Mouse (Mus musculus): ENCODE measurements at regions not wholly inside any gene's neighbourhood (a gene's known extent, or its start where the extent isn't known, plus 50 kb on each side); places are given as distances from the start of the nearest gene placed in this dataset.

- Histone ChIP-seq H3K27ac (no peak overlapping the region), H3K4me3 (ENCODE audit: insufficient read depth in 1 of 2, low read depth in 2 of 2, low read length in 2 of 2) (no peak overlapping the region), H3K9ac (replicated peaks) (no peak overlapping the region), H3K36me3 (replicated peaks; ENCODE audit: control insufficient read depth, insufficient read depth, low read depth) (no peaks in the 10 kb centered on the region), H3K4me2 (ENCODE audit: low read depth) (no peak overlapping the region), H3K27me3 (ENCODE audit: control insufficient read depth, insufficient read depth, low read length) (no peaks in the 10 kb centered on the region), H3K9me3 (ENCODE audit: control insufficient read depth, low read length) (no peaks in the 10 kb centered on the region), H3K4me1 (replicated peaks; ENCODE audit: control insufficient read depth in 2 of 2, insufficient read depth in 2 of 2, low read length in 1 of 2) (no peaks in the 10 kb centered on the region)
- DNase-seq (ENCODE audit: low read depth in 3 of 3, low spot score in 3 of 3) (no peak), ATAC-seq (ENCODE audit: insufficient read depth) (no peak)
- TF ChIP-seq EP300 (IDR thresholded peaks at IDR 0.05; ENCODE audit: low read depth) = no peak
- TF ChIP-seq CTCF (IDR thresholded peaks at IDR 0.05; ENCODE audit: low read depth) = no peak
- 80% methylated on average over 1 of the region's 1 CpGs for WGBS (ENCODE audit: insufficient replicate concordance)
These were observed 120.0 kb downstream of the Fam124b start for GRCm38 (mm10) chr1:80098266-80098665.

- no peak overlapping the region for H3K27ac ChIP-seq
- DNase-seq (ENCODE audit: low read depth in 3 of 3, low spot score in 3 of 3) (no peak), ATAC-seq (ENCODE audit: insufficient read depth) (no peak)
- no peaks in the 10 kb centered on the region for H3K4me1 ChIP-seq (replicated peaks; ENCODE audit: control insufficient read depth in 2 of 2, insufficient read depth in 2 of 2, low read length in 1 of 2)
- 45% methylated on average over 2 of the region's 2 CpGs for WGBS (ENCODE audit: insufficient replicate concordance)
- no peak for TF ChIP-seq CTCF (IDR thresholded peaks at IDR 0.05; ENCODE audit: low read depth)
- TF ChIP-seq EP300 (IDR thresholded peaks at IDR 0.05; ENCODE audit: low read depth) = no peak
- no peaks in the 10 kb centered on the region for H3K27me3 ChIP-seq (ENCODE audit: control insufficient read depth, insufficient read depth, low read length)
- no peaks in the 10 kb centered on the region for H3K9me3 ChIP-seq (ENCODE audit: control insufficient read depth, low read length)
- H3K4me2 ChIP-seq (ENCODE audit: low read depth) = no peak overlapping the region
- H3K9ac ChIP-seq (replicated peaks) = no peak overlapping the region
- no peak overlapping the region for H3K4me3 ChIP-seq (ENCODE audit: insufficient read depth in 1 of 2, low read depth in 2 of 2, low read length in 2 of 2)
- no peaks in the 10 kb centered on the region for H3K36me3 ChIP-seq (replicated peaks; ENCODE audit: control insufficient read depth, insufficient read depth, low read depth)
These were observed 126.5 kb downstream of the Fam124b start for GRCm38 (mm10) chr1:80091800-80092199.

GRCm38 (mm10) chr1:80091350-80091749 lies 126.9 kb downstream of the Fam124b start:
- no peak for TF ChIP-seq EP300 (IDR thresholded peaks at IDR 0.05; ENCODE audit: low read depth)
- no peak for TF ChIP-seq CTCF (IDR thresholded peaks at IDR 0.05; ENCODE audit: low read depth)
- Histone ChIP-seq H3K36me3 (replicated peaks; ENCODE audit: control insufficient read depth, insufficient read depth, low read depth) (no peaks in the 10 kb centered on the region), H3K4me1 (replicated peaks; ENCODE audit: control insufficient read depth in 2 of 2, insufficient read depth in 2 of 2, low read length in 1 of 2) (no peaks in the 10 kb centered on the region), H3K9me3 (ENCODE audit: control insufficient read depth, low read length) (no peaks in the 10 kb centered on the region), H3K4me2 (ENCODE audit: low read depth) (no peak overlapping the region), H3K27me3 (ENCODE audit: control insufficient read depth, insufficient read depth, low read length) (no peaks in the 10 kb centered on the region), H3K4me3 (ENCODE audit: insufficient read depth in 1 of 2, low read depth in 2 of 2, low read length in 2 of 2) (no peak overlapping the region), H3K27ac (no peak overlapping the region), H3K9ac (replicated peaks) (no peak overlapping the region)
- 38% methylated on average over 8 of the region's 8 CpGs for WGBS (ENCODE audit: insufficient replicate concordance)
- no peak for ATAC-seq (ENCODE audit: insufficient read depth)
- no peak for DNase-seq (ENCODE audit: low read depth in 3 of 3, low spot score in 3 of 3)

- ATAC-seq (ENCODE audit: insufficient read depth) (no peak), DNase-seq (ENCODE audit: low read depth in 3 of 3, low spot score in 3 of 3) (no peak)
- Histone ChIP-seq H3K9ac (replicated peaks) (no peak overlapping the region), H3K36me3 (replicated peaks; ENCODE audit: control insufficient read depth, insufficient read depth, low read depth) (no peaks in the 10 kb centered on the region), H3K9me3 (ENCODE audit: control insufficient read depth, low read length) (no peaks in the 10 kb centered on the region), H3K4me2 (ENCODE audit: low read depth) (no peak overlapping the region), H3K4me3 (ENCODE audit: insufficient read depth in 1 of 2, low read depth in 2 of 2, low read length in 2 of 2) (no peak overlapping the region), H3K27ac (no peak overlapping the region), H3K4me1 (replicated peaks; ENCODE audit: control insufficient read depth in 2 of 2, insufficient read depth in 2 of 2, low read length in 1 of 2) (no peaks in the 10 kb centered on the region), H3K27me3 (ENCODE audit: control insufficient read depth, insufficient read depth, low read length) (no peaks in the 10 kb centered on the region)
- 66% methylated on average over 5 of the region's 5 CpGs for WGBS (ENCODE audit: insufficient replicate concordance)
- TF ChIP-seq CTCF (IDR thresholded peaks at IDR 0.05; ENCODE audit: low read depth) = no peak
- TF ChIP-seq EP300 (IDR thresholded peaks at IDR 0.05; ENCODE audit: low read depth) = no peak
These were observed 129.6 kb downstream of the Fam124b start for GRCm38 (mm10) chr1:80088651-80089050.

GRCm38 (mm10) chr1:80076357-80076756 lies 141.9 kb downstream of the Fam124b start:
- Histone ChIP-seq H3K9me3 (ENCODE audit: control insufficient read depth, low read length) (no peaks in the 10 kb centered on the region), H3K27ac (no peak overlapping the region), H3K9ac (replicated peaks) (no peak overlapping the region), H3K27me3 (ENCODE audit: control insufficient read depth, insufficient read depth, low read length) (no peaks in the 10 kb centered on the region), H3K4me3 (ENCODE audit: insufficient read depth in 1 of 2, low read depth in 2 of 2, low read length in 2 of 2) (no peak overlapping the region), H3K4me1 (replicated peaks; ENCODE audit: control insufficient read depth in 2 of 2, insufficient read depth in 2 of 2, low read length in 1 of 2) (no peaks in the 10 kb centered on the region), H3K36me3 (replicated peaks; ENCODE audit: control insufficient read depth, insufficient read depth, low read depth) (no peaks in the 10 kb centered on the region), H3K4me2 (ENCODE audit: low read depth) (no peak overlapping the region)
- 67% methylated on average over 4 of the region's 4 CpGs for WGBS (ENCODE audit: insufficient replicate concordance)
- TF ChIP-seq EP300 (IDR thresholded peaks at IDR 0.05; ENCODE audit: low read depth) (no peak), CTCF (IDR thresholded peaks at IDR 0.05; ENCODE audit: low read depth) (no peak)
- DNase-seq (ENCODE audit: low read depth in 3 of 3, low spot score in 3 of 3) (no peak), ATAC-seq (ENCODE audit: insufficient read depth) (no peak)

Measured in liver, embryonic 14.5 days (tissue).